Mouse (Mus musculus) c-Kit-positive CD71-positive TER-119-negative erythroid progenitor cells, embryonic 14.5 days (primary cell): Measurements from ENCODE around the gene Ocm.
"Not testable (repeated sequence)": the region's sequence is repeated elsewhere in the genome, so short reads cannot be mapped to it uniquely, and the experiment has no call there.

Source experiments
- DNase-seq: peaks from one replicate; pipeline ENCODE4 v3.0.0-alpha.2; 2013; ENCODE audit warnings: low read depth

The Ocm gene

DNA sequence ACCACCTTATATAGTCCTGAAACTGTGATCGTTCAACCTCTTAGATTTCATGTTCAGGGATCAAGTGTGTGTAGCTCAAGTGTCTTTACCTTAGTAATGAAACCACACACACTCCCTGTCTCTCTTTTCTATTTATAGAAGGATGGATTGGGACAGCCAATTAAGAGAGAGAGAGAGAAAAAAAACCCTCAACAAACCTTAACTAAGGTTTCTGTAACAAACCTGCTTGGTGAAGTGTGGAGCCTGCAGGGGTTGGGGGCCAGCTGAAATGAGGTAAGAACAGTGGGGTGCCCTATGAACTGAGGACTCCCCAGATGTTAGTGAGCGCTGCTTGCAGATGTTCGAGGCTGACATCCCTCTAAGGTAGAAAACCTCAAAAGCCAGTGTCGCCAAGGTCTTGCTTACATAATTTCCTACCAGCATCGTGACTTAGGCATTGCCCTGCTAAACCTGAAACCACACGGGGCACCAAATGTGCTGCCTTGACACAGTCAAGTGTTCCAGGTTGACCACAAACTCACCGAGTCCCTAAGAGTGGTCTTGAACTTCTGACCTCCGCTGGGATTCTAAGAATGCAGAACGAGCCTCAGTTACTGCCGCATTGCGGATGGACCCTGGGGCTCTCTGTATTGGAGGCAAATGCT, at the start of gene Ocm:
TSS of gene Ocm (minus strand) at position 51 of the 644 bp plus-strand sequence.
- no peak for DNase-seq

DNA sequence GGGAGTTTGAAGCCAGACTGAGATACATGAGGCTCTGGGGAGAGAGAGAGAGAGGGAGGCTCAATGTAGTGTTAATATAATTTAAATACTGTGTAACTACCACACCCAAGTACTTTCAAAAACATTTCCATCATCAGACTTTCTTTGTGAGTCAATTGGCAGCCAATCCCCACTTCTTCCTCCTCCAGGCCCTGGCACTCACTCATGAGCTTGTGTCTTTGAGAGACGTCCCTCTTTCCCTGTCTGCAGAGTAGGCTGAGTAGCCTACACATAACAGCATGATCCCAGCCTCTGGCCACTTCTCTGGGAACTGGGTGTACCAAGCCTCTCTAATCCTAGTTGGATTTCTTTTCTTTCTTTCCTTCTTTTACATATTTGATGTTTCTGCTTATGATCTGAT, 44.8 kb upstream of the Ocm start:
- DNase-seq: no peak

DNA sequence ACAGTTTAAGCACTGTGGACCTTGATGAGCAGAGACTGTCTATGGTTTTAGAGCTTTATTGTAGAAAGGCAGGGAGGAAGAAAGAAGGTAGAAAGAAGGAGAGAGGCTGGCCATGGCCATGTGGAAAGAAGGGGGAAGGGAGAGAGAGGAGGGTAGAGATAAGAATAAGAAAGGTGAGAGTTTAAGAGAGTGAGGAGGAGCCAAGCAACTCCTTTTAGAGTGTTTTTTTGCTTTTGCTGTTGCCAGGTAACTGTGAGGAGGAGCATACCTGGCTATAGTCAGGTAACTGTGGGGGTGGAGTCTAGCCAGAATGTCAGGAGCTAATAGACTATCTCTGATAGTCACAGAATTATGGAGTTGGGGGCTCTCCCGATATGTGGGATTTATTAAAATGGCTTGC, 43.6 kb upstream of the Ocm start:
- no peak for DNase-seq

DNA sequence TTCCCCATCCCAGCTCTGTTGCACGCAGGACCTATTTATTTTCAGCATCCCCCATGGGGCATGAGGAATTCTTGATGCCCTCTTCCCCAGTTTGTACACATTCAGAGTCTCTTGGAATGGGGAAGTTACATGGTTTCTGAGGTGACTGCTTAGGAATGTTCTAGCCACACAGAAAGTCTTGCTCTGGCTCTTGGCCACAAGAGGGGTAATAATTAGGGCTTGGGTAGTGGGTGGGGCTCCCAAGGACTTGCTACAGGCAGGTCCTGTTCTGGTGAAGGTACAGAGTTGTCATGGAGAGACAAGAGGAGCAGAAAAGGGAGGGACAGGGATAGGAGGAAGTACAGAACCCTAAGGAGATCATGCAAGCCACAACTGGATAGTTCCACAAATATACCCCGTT, 39.6 kb upstream of the Ocm start:
- no peak for DNase-seq

DNA sequence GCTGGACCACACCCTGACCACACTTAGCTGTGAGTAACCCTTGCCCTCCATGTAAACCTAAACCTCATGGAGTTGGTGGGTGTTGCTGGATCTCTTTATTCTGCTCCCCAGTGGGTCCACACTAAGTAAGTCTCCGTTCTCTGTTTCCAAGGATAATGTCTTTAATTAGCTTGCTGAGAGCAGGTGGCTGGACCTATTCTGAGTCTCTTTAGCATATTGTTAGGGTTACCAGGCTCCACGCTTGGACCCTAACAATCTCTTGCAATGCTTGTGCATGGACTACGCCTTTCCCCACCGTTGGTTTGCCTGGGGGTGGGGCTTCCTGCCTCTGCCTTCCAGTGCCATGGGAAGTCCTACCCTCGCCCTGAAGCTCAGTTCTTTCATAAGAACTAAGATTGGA, 37.6 kb upstream of the Ocm start:
- DNase-seq: no peak

DNA sequence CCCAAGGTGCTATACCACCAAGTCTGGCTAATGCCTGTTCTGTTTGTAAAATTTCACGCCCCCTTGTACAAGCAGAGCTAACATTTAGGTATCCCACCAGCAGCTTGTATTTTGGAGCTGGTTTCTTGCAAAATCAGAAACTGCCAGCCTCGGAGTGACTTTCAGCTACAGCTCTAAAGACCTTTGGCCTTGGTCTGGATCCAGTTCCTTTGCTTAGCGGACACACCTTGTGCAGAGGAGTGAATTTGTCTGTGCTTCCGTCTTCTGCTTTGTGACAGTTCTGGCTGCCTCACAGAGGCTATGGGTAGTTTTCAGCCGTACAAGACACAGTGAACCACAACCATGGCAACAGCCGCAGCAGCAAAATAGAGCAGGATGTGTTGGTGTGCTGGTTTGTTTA, 27.9 kb upstream of the Ocm start:
- no peak for DNase-seq

DNA sequence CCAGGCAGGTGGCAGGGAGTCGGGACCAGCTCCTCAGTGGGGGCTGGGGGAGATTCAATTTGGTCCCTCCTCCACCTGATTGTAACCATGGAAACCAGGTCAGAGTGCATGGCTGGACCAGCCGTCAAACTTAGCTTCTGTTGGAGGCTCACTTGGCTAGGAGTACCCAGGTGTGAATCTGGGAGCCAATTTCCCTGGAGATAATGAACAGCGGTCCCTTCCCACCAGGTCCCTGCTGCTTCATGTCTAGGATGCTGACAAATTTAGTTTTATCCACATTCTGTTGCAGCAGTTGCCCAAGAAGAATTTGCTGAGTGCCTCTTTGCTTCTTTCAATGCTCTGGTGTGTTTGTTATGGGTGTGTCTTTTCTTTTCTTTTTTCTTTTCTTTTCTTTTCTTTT, 27.0 kb upstream of the Ocm start:
- no peak for DNase-seq

DNA sequence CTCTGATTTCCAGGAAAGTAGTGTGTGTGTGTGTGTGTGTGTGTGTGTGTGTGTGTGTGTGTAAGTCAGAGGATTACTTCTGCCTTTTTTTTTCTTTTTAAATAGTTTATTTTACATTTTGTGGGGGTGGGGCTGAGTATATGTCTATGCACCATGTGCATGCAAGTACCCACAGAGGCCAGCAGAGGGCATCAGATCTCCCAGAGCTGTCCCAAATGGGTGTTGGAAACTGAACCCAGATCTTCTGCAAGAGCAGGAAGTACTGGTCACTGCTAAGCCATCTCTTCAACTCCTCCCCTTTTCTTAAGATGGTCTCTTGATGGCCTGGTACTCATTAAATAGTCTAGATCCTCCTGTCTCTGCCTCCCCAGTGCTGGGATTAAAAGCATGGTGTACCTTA, 24.8 kb upstream of the Ocm start:
- no peak for DNase-seq

DNA sequence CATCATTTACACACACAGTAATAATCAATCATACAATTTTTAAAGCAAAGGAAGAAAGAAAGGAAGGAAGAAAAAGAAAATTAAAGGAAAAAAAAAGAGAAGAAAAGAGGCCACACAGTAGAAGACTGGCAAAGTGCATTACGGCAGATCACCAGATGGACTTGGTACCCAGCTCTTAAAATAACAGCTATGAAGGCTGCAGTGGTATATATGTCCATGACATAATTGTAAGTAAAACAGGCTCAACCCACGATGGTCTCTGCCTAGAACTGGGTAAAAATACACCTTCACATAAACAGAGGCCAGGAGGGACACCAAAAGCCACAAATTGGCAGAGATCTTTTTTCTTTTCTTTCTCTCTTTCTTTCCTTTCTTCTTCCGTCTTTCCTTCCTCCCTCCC, 23.4 kb upstream of the Ocm start:
- no peak for DNase-seq

DNA sequence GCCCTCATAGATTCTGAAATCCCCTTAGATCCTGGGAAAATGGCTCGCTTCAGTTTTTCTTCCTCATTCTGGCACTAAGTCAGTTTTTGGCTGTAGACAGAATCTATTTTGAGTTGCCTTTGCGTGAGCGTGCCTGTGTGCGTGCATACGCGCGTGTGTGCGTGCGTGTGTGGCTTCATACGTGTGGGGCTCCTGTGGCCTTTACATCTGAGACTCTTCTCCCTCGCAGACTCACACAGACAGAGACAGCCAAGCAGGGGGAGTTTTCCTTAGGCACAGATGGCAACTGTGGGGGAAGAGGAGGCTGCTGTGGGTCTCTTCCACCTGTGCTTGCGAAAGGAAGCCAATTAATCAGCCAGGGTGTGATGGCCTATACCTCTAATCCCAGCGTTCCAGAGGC, 20.9 kb upstream of the Ocm start:
- no peak for DNase-seq

DNA sequence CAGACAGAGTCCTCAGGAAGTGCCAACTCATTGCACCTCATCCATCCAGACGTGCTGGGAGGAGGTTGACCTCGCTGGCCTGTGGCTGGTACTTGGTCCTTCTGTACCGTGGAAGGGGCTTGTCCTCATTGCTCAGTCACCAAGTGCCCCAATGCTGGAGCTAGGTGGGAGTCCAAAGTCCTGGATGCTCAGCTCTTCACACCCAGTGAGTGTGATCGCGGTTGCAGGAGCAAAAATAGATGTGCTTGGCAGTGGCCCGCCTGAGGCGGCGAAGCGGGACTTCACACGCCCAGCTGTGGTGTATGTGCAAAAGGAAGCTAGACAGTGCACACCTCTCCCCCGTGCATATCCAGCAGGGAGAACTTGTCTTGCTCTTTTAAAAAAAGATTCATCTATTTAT, 16.7 kb upstream of the Ocm start:
- DNase-seq: no peak

DNA sequence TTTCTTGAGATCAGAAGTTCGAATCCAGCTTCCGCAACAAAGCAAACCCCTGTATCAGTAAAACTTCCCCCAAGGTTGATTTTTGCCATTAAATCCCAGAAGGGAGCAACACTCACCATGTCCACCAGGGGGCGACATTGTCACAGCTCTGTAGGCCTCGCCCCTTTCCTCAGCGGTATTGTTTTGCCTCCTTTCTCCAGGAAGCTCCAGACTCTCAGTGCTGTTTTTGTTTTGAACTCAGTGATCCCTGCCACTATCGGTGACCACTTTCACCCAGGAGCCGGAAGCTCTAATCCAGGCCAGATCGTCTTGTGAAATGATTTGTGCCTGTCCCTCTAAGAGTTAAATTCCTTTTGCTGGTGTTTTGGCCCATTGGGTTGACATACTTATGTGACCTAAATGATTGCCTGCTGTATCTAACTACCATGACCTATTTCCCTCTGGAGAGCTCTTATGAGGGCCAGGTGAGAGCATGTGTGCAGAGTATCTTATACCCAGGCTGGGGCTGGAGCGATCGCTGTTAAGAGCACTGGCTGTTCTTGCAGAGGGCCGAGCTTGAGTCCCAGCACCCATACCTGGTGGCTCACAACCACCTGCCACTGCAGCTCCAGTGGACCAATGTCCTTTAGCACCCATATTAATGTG, 14.4 kb upstream of the Ocm start:
- peak; percentile 56 for DNase-seq

DNA sequence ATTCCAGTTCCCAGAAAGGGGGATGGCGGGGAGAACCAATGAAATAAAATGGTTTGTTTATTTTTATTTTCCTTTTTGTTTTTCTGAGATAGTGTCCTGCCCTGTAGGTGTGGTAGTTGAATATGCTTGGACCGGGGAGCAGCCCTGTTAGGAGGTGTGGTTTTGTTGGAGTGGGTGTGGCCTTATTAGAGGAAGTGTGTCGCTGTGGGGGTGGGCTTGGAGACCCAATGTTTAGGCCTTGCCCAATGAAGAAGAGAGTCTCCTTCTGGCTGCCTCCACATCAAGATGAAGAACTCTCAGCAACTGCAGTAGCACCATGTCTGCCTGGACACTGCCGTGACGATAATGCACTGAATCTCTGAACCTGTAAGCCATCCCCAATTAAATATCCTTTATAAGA, 13.4 kb upstream of the Ocm start:
- no peak for DNase-seq

DNA sequence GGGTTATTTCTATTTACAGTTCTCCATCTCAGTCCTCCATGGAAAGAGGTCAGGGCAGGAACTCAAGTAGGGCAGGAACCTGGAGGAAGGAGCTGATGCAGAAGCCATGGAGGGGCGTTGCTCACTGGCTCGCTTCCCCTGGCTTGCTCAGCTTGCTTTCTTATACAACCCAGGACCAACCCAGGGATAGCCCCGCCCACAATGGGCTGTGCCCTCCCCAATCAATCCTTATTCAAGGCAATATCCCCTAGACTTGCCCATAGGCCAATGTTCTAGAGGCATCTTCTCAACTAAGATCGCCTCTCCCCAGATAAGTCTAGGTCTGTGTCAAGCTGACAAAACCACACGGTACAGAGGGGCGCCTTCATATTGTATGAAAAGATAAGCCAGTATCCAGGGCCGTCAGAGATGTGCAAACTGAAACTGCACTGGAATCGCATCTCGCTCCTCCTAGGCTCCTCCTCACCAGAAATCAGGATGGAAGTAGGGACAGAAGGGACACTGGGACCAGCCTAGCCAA, 12.7 kb upstream of the Ocm start:
- DNase-seq: peak; percentile 31

DNA sequence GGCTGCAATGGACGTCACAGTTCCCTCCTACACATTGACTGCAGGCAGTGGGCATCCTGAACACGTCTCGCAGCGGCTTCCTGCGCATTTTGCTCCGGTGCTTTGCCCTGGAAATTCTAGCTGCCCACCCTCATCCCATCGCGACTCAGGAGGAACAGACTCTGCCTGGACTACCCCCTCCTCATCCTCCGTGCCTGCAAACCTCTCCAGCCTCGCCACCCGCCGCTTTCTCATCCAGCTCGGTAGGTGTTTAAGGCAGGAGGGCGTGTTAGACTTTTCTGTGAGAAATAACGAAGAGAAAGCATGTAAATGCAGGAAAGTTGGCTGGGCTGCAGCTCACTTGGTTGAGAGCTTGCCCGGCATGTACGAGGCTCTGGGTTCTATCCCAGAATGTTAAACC, 10.5 kb upstream of the Ocm start:
- no peak for DNase-seq

DNA sequence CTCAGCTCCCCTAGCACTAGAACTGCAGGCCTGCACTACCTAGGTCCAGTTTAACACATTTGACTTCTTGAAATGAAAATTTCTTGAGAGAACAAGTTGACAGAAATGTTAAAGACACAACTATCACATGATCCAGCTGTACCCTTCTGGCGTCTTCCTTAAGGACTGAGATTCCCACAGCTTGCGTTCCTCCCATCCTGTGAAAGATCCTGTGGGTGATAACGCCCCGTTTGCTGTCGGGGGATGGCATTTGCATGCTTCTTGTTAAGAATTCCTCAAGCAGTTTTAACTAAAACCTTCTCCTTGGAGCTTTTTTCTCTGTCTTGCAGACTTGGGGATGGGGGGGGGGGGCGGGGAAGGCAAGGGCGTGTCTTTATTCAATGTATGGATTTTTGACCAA, 8.1 kb upstream of the Ocm start:
- no peak for DNase-seq

DNA sequence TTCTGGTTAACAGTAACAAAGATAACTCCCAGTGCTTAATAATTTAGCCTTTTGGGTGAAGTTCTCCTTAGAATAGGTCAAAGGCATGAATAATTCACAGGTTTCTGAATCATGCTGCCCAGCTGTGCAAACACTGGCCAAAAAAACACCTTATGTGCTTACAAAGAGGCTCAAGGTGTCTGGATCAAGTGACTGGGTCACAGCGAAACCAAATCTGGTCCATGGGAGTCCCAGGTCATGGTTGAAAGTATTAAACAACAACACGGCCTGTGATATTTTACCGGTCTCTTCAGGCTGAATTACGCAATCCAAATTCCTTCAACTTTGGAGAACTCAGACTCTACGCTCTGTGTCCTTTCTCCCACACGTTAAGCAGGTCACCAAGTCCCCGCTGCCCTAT, 6.0 kb upstream of the Ocm start:
- DNase-seq: no peak

DNA sequence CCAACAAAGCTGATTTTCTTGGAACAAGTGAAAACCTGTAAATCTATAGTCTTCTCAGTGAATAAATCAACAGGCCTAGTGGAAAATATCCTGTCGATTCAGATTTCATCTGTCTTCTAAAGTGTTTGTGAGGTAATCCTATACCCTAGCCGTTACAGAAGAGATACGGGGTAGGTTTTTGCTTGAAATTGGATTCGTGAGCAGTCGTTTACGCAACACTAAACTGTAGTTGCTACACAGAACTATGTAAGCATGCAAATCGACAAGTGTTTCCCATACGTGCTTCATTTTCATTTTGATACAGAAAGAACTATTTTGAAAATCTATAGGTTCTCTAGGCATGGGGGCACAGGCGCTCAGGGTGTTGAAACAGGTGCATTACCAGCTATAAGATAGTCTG, 10.6 kb downstream of the Ocm start:
- DNase-seq: no peak

DNA sequence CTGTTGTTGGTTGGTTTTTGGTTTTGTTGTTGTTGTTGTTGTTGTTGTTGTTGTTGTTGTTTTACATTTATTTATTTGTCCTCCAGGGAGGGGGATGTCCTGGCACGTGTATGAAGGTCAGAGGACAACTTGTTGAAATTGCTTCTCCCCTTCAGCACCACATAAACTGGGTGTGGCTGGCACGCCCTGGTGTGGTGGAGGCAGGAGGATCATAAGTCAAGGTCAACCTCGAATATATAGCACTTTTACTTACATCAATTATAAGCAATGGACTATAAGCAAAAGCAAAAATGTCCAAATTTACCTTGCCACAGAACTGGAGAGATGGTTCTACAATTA, 11.2 kb downstream of the Ocm start:
- no peak for DNase-seq

DNA sequence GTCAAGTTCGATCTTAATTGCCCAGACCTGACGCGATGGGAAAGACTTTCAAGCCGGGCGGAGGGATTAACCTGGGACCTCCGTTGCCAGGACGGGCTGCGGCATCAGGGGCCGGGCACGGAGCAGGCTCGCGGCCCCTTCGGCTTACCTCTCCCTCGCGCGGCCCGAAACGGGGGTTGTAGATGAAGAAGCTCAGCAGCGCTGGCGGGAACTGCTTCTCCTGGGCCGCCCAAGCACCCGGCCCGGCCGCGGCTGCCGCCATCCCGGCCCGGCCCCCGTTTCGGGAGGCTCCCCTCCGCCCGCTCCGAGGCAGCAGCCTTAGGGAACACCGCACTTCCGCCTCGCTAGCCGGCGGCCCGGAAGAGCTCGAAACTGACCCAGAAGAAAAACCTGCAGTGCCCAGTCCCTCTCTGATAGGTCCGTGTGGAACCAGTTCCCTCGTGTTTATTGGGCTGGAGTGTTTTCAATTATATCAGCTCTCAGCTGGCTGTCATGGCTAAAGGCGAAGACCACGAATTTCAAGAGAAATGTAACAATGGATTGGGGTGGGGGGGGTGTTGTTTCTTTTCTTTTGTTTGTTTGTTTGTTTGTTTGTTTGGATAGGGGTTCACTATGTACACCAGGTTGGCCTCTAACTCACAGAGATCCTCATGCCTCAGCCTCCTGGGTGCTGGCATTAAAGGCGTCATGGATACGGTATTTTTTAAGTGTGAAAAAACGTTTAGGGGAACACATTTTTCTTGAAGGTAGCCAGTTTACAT, 11.7 kb downstream of the Ocm start, which contains the start of gene Ccz1:
TSS of gene Ccz1 (minus strand) at position 327 of the 761 bp plus-strand sequence.
- DNase-seq: peak; percentile 81

DNA sequence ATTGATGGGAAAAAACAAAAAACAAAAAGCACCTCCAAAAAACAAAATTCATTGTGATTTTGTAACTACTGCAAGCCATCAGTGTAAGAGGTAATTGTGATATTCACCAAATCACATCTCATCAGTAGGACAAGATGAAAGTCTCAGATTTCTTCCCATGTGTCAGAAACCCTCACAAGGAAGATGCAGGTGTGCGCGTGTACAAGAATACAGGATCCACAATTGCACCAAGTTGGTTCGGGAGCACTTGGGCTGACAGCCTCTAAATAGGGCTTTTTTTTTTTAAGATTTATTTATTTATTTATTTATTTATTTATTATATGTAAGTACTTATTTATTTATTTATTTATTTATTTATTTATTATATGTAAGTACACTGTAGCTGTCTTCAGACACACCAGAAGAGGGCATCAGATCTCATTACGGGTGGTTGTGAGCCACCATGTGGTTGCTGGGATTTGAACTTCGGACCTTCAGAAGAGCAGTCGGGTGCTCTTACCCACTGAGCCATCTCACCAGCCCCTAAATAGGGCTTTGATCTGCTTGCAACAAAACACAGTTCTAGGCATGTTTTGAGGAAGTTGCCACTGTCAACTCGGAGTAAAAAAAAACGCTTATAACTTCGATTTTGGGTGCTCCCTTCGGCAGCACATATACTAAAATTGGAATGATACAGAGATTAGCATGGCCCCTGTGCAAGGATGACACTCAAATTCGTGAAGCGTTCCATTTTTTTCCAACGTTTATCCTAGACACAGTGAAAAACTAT, 12.9 kb downstream of the Ocm start:
- DNase-seq: not testable (repeated sequence)

DNA sequence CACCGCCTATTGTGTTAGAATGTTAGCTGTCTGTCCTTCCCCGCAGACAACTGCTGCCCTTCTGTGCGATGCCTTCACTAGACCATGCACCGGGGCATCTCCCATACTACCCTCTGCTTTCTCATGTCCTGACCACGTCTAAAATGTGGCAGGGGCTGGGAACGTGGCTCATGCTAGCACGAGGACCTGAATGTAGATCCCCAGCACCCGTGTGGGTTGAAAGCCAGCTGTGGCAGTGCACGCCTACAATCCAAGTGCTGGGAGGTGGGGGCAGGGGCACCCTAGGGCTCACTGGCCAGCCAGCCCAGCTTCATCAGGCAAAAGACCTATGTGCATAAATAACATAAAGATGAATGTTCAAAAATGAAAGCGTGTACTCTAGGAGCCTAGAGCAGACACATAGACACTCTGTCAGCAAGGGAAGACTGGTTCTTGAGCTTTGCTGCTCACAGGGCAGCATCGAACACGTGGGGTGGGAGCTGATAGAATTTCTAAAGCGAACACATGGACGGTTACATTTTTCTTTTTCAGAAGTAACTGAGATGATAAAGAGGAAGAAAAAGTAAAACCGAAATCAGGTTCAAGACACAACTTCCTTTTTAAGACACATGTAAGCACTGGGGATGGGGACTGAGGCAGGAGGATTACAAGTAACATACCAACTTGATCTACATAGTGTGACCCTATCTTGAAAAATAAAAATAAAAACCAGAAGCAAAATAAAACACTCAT, 23.8 kb downstream of the Ocm start:
- DNase-seq: no peak
